In genomic region chr5:74974061-74974581, GRCm38 (mm10) we compare ENCODE assay signal across 8 mouse cellular contexts.
DNase-seq lines count a peak whose midpoint lies in the region; ATAC-seq and TF ChIP-seq lines count a peak whose summit lies in the region.

No protein-coding gene starts in this region.

- no peaks in the 10 kb centered on the region for H3K27me3 ChIP-seq in kidney, embryonic 14.5 days (ENCODE audit: control insufficient read depth, insufficient read depth, low read length)
- H3K27me3 ChIP-seq in lung, embryonic 16.5 days (ENCODE audit: control insufficient read depth, insufficient read depth, low read depth, low read length): no peaks in the 10 kb centered on the region
- H3K27me3 ChIP-seq in midbrain, postnatal 0 days (ENCODE audit: insufficient read depth, low read length): peaks cover 39% of the 10 kb centered on the region

- intact Hi-C loops in gastrocnemius, postnatal 36 days (cut with DNase I): no loop called here

- H3K36me3 ChIP-seq in kidney, embryonic 14.5 days (ENCODE audit: control insufficient read depth, insufficient read depth, low read length): no peaks in the 10 kb centered on the region
- H3K36me3 ChIP-seq in lung, embryonic 16.5 days (ENCODE audit: control insufficient read depth, insufficient read depth, low read length): no peaks in the 10 kb centered on the region
- no peaks in the 10 kb centered on the region for H3K36me3 ChIP-seq in midbrain, postnatal 0 days (ENCODE audit: insufficient read depth, low read length)

- H3K4me2 ChIP-seq in kidney, embryonic 14.5 days (replicated peaks; ENCODE audit: low read depth, low read length): 0 out of 2 replicates have a peak overlapping the region, but pooled peaks have one; percentile 6
- peak overlapping the region; percentile 14; the same call in 1 of the 2 replicates for H3K4me2 ChIP-seq in lung, embryonic 16.5 days (ENCODE audit: low read depth, low read length)
- H3K4me2 ChIP-seq in midbrain, postnatal 0 days (ENCODE audit: low read depth, low read length, poor library complexity, severe bottlenecking): no peak overlapping the region

- peaks cover 12% of the 10 kb centered on the region; the same call in 1 of the 2 replicates for H3K4me1 ChIP-seq in kidney, embryonic 14.5 days (ENCODE audit: control insufficient read depth, insufficient read depth, low read length)
- peaks cover 18% of the 10 kb centered on the region for H3K4me1 ChIP-seq in lung, embryonic 16.5 days (replicated peaks; ENCODE audit: control insufficient read depth, insufficient read depth, low read length)
- H3K4me1 ChIP-seq in midbrain, postnatal 0 days (ENCODE audit: insufficient read depth, low read length): no peaks in the 10 kb centered on the region

- H3K9ac ChIP-seq in kidney, embryonic 14.5 days (ENCODE audit: low read depth, low read length): no peak overlapping the region
- no peak overlapping the region for H3K9ac ChIP-seq in lung, embryonic 16.5 days (ENCODE audit: low read length)
- no peak overlapping the region for H3K9ac ChIP-seq in midbrain, postnatal 0 days (replicated peaks; ENCODE audit: low read length, poor library complexity, severe bottlenecking)

- H3K27ac ChIP-seq in kidney, embryonic 14.5 days (ENCODE audit: low read depth, low read length): peak overlapping the region; percentile 80
- H3K27ac ChIP-seq in lung, embryonic 16.5 days (ENCODE audit: low read length): peak overlapping the region; percentile 94
- H3K27ac ChIP-seq in midbrain, postnatal 0 days (ENCODE audit: low read depth, low read length): no peak overlapping the region

- no peak for TF ChIP-seq CTCF in midbrain, postnatal 0 days (IDR thresholded peaks at IDR 0.05)

- no peaks in the 10 kb centered on the region for H3K9me3 ChIP-seq in kidney, embryonic 14.5 days (ENCODE audit: control insufficient read depth, low read length)
- H3K9me3 ChIP-seq in lung, embryonic 16.5 days (ENCODE audit: control insufficient read depth, low read length): no peaks in the 10 kb centered on the region
- H3K9me3 ChIP-seq in midbrain, postnatal 0 days (ENCODE audit: low read length): no peaks in the 10 kb centered on the region

- 47% methylated on average over 22 of the region's 22 CpGs for WGBS in kidney, embryonic 14.5 days
- WGBS in lung, embryonic 16.5 days: 40% methylated on average over 22 of the region's 22 CpGs
- WGBS in midbrain, postnatal 0 days: 64% methylated on average over 22 of the region's 22 CpGs

- ATAC-seq in kidney, embryonic 14.5 days (ENCODE audit: low FRiP score, low TSS enrichment): peak; percentile 64
- peak; percentile 89 for ATAC-seq in lung, embryonic 16.5 days (ENCODE audit: low read depth)
- no peak for ATAC-seq in midbrain, postnatal 0 days (ENCODE audit: low FRiP score)

- no peak overlapping the region for H3K4me3 ChIP-seq in kidney, embryonic 14.5 days (ENCODE audit: low read length)
- no peak overlapping the region for H3K4me3 ChIP-seq in lung, embryonic 16.5 days (ENCODE audit: low read length)
- H3K4me3 ChIP-seq in midbrain, postnatal 0 days (ENCODE audit: low read depth, low read length): no peak overlapping the region

- peak; percentile 60 for DNase-seq in adrenal gland, postnatal 10 days
- DNase-seq in gastrocnemius, postnatal 36 days: peak; percentile 37 to 62
- peak; percentile 68 for DNase-seq in testis, postnatal 10 days (ENCODE audit: low spot score)
- no peak for DNase-seq in thymus, postnatal 4 days
- no peak for DNase-seq in midbrain, postnatal 0 days (ENCODE audit: low spot score)
- no peak for DNase-seq in cerebellum, postnatal 10 days

Comparison
In these comparisons a context has a peak if more than half of its experiments do, and no peak if none do; other contexts are left out.
1. DNase-seq: peak in adrenal gland, postnatal 10 days (single experiment), gastrocnemius, postnatal 36 days (2 of 2) and testis, postnatal 10 days (single experiment); none in thymus, postnatal 4 days (single experiment), midbrain, postnatal 0 days (single experiment) and cerebellum, postnatal 10 days (0 of 2).